Mouse (Mus musculus) heart, adult 2 months (tissue): ENCODE measurements around the gene Nhlh1.

Experiments used
- CTCF ChIP-seq: fragments of 200-600 bp; IDR thresholded peaks from 2 replicates; pipeline ENCODE4 v1.8.1; 2022; ENCODE audit warnings: antibody characterized with exemption, mild to moderate bottlenecking, moderate library complexity
- POLR2A ChIP-seq: fragments of 200-500 bp; IDR thresholded peaks from 2 replicates; pipeline ENCODE4 v1.6.1; 2011; ENCODE audit warnings: mild to moderate bottlenecking, low read depth, low read length, control low read depth; ENCODE audit not compliant: insufficient read depth

DNA sequence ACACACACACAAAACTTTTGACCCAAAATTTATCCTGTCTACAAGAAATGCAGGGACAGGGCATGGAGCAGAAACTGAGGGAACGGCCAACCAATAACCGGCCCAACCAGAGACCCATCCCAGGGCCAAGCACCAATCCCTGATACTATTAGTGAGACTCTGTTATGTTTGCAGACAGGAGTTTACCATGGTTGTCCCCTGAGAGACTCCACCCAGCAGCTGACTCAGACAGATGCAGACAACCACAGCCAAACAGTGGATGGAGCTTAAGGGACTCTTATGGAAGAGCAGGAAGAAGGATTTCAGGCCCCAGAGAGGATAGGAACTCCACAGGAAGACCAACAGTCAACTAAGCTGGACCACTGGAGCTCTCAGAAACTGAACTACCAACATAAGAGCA lies 27.5 kb downstream of the Nhlh1 start:
- TF ChIP-seq CTCF (no peak), POLR2A (no peak)
